Mouse (Mus musculus) leukemia stem cell, adult 10-12 weeks (primary cell): ENCODE results near the gene Cadps. TPM values are rescaled to one million over a fixed set of nuclear protein-coding genes. Genes with fewer than 3 reads are reported as not detected.

Experiments used
- polyA plus RNA-seq: library from polyadenylated mRNA; stranded (reverse); fragments of >175 nt; gene quantifications from 2 replicates; pipeline ENCODE4 v1.2.3, GENCODE M21; 2012; ENCODE audit warnings: low replicate concordance

Gene Cadps
- not detected in 2 replicates for polyA plus RNA-seq

DNA sequence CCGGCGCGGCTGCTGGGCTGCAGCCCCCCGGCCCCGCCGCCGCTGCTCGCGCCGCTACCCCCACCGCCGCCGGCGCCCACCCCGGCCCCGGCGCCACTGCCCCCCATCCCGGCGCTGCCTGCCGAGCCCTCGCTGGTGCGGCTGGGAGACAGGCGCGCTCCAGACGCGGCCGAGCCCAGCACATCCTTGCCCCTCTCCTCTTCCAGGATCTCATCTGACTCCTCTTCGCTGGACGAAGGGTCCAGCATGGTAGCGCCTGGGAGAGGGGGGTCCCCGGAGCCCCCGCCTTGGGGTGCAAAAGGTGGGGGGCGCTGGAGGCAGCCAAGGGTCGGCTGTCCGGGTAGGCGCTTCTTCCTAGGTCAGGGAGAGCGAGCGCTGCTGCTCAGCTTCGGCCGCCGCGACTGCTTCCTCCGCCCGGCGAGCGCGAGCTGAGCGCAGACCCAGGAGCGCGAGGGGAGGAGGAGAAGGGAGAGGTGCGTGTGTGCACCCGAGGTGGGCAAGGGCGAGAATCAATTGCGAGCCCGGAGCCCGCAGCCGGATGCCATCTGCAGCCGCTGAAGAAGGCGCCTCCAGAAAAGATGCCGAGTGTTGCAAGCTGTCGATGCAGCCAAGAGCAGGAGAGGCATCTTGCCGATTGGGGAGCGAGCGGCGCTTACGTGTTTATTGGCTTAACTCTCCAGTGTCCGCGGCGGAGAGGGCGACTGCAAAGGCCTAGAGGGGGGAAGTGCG lies at the start of gene Cadps:
Gene Cadps (minus strand): TSS at position 589 of the 729 bp plus-strand sequence.

DNA sequence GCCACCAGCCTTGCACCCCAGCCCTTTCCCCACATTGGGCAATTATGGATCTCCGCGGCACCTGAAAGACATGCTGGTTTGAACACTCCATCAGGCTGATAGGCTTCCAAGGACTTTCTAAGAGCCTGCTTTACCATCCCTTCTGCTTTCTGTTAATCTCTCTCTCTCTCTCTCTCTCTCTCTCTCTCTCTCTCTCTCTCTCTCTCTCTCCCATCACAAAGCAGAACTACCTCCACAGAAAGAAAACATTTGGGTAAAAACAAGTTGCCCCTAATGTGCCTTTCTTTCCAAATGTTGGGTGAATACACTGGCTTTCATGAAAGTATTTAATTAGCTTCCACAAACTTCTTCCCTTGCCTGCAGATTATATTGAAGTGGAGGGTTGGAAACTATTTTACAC lies 474.8 kb downstream of the Cadps start, which contains the start of gene Fezf2:
Gene Fezf2 (minus strand): TSS at position 101 of the 400 bp plus-strand sequence.

